Mouse (Mus musculus): ENCODE results near the gene Iffo1.
A peak's percentile ranks its signal among the peaks of the same experiment; 100 is the strongest.

The Iffo1 gene

GRCm38 (mm10) chr6:125142436-125142835, 2.6 kb upstream of the Iffo1 start:
- no peak for DNase-seq (ENCODE audit: low spot score)

GRCm38 (mm10) chr6:125143128-125143527, 1.9 kb upstream of the Iffo1 start:
- DNase-seq (ENCODE audit: low spot score): no peak

- no peak for DNase-seq (ENCODE audit: low spot score)
These were observed 1.1 kb upstream of the Iffo1 start for GRCm38 (mm10) chr6:125143904-125144303.

- DNase-seq (ENCODE audit: low spot score): peak; percentile 34
These were observed 474 bp downstream of the Iffo1 start for GRCm38 (mm10) chr6:125145479-125145951.

- DNase-seq (ENCODE audit: low spot score): no peak
These were observed 1.1 kb downstream of the Iffo1 start for GRCm38 (mm10) chr6:125146148-125146547.

DNA sequence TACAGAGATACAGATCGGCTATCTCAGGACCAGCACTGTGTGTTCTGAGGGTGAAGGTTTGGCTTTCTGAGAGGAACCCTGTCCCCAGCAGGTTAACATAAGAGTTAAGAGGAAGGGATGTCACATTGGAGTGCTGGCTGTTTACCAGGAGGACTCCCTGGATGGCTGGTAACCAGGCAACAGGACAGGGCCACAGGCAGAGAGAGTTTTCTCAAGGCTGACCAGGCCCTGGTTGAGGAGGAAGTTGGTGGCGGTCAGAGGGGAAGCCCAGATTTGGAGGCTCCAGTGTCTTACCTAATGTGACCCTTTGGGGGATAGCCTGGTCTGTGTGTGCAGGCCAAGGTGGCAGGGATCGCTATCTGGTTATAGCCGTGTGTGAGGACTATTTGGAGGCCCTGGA, 1.8 kb downstream of the Iffo1 start:
- no peak for DNase-seq (ENCODE audit: low spot score)

- no peak for DNase-seq (ENCODE audit: low spot score)
These were observed 2.3 kb downstream of the Iffo1 start for GRCm38 (mm10) chr6:125147329-125147728.

- DNase-seq (ENCODE audit: low spot score): no peak
These were observed 3.3 kb downstream of the Iffo1 start for GRCm38 (mm10) chr6:125148251-125148925.

DNA sequence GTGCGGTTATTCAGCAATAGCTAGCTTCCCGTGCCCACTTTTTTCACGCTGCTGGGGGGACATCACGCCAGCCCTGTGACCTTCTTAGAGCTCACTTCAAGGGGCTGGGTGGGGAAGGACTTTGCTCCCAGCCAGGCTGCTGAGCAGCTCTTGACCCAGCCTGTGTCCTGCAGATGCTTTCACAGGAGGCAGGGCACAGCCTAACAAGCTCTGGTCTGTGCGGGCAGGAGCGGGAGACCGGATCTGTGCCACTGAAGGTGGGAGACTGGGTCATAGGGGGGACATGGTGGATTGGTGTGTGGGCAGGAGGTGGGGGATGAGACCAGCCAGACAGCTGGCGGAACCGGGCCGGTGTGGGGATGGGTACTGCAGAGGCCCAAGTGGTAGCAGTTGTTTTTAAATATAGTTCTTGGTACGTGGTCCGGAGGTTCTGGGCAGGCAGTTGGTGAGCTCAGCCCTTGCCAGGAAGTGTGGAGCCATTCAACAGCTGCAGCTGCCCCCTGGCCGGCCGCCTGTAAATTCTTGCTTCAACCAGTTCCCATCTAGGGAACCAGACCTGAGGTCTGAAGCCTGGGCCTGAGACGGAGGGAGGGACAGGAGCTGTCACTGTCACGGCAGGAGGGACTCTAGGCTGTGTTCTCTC, 4.0 kb downstream of the Iffo1 start:
- DNase-seq (ENCODE audit: low spot score): no peak

DNA sequence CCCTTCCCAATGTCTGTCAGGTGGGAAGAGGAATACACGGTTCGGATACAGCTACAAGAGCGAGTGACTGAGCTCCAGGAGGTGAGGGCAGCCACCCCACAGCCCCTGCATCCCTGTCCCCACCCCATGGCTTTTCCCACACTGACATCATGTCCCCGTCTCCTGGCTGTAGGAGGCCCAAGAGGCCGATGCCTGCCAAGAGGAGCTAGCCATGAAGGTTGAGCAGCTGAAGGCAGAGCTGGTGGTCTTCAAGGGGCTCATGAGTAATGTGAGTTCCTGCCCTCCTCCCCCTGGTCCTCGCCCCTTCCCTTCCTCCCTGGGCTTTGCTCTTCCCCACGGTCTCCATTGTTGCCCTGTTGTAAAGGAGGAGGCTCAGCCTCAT, 4.5 kb downstream of the Iffo1 start:
- DNase-seq (ENCODE audit: low spot score): no peak

- no peak for DNase-seq (ENCODE audit: low spot score)
These were observed 7.4 kb downstream of the Iffo1 start for GRCm38 (mm10) chr6:125152212-125153017.

DNA sequence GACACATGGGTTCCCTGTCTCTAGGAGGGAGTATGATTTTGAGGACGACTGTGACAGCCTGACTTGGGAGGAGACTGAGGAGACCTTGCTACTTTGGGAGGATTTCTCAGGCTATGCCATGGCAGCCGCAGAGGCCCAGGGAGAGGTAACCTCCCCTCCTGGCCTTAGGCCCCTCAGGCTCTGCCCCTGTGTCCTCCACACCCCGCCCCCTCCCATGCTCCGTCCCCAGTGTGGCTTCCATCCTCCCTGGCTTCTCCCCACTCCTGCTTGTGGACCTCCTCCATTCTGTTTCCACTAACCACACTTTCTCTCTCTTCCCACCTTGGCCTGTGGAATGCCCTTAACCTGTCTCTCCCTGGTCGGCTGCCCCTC, 8.0 kb downstream of the Iffo1 start:
- DNase-seq (ENCODE audit: low spot score): no peak

DNA sequence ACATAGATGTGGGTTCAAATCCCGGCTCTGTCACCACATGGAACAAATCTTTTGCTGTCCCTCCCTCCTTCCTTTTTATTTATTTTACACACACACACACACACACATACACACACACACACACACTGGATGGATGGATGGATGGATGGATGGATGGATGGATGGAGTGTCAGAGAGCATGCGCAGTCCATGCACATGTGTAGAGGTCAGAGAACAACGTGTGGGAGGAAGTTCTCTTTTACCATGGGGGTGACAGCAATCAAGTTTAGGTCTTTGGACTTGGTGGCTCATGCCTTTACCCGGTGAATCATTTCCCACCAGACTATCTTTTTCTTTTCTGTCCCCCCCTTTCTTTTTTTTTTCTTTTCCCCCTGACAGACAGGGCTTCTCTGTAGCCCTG, 8.6 kb downstream of the Iffo1 start:
- DNase-seq (ENCODE audit: low spot score): no peak

- DNase-seq (ENCODE audit: low spot score): no peak
These were observed 9.5 kb downstream of the Iffo1 start for GRCm38 (mm10) chr6:125154550-125154949.

DNA sequence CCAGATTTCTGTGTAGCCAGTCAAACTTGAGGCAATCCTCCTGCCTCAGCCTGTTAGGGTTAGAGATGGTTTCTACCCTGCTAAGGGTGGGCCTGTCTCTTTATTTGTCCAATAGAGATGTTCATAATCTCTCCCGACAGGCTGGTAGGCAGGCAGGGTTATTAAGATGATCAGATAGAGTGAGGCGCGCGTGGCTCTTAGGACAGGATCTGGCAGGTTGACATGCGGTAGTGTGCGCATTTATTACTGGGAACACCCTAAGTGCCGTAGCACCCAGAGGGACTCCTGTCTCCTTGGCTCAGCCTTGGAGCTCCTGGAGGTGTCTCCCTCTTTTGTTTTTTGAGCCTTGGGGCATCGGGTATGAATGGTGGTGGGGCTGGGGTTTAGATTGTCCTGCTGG, 10.2 kb downstream of the Iffo1 start:
- DNase-seq (ENCODE audit: low spot score): no peak

DNA sequence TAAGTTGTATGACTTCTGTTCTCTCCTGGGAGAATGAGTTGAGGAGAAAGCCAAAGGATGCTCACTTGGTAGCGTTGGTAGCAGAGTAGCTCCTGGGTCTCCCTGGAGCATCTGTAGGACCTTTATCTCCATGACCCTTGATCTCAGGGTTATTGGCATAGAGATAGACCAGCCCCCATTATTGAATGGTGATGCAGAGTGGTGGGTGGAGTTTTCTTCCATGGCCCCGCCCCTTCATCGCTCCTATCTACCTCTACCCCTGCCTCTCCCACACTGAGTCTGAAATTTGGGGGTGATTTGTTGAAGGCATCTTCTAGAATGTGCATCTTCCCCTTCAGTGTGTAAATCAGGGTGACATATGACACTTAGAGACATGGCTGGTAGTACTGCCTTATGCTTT, 11.4 kb downstream of the Iffo1 start:
- no peak for DNase-seq (ENCODE audit: low spot score)

DNA sequence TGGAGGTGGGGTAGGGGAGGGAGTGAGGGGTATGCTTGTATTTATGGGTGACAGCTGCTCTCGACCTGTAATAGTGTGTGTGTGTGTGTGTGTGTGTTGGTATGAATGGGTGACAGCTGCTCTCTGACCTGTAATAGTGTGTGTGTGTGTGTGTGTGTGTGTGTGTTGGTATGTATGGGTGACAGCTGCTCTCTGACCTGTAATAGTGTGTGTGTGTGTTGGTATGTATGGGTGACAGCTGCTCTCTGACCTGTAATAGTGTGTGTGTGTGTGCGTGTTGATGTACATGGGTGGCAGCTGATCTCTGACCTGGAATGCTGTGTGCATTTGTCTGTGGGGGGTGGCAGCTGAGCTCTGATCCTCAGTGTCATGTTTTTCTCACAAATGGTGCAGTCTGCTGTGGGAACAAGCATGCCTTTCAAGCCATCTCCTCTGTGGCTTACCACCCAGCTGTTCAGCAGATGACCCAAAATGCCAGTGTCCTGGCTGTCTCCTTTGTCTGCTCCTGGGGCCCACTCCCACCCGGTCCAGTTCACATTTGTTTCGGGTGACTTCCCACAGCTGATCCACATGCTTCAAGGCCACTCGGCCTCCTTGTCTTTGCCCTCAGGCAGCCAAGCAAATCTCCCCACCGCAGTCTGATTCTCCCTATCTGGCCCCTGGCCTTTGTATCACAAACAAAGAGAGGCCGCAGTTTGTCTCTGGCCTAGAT, 12.0 kb downstream of the Iffo1 start:
- no peak for DNase-seq (ENCODE audit: low spot score)

GRCm38 (mm10) chr6:125158944-125159492, 14.0 kb downstream of the Iffo1 start:
- DNase-seq (ENCODE audit: low spot score): no peak

GRCm38 (mm10) chr6:125159773-125160557, 14.9 kb downstream of the Iffo1 start:
- DNase-seq (ENCODE audit: low spot score): no peak

DNA sequence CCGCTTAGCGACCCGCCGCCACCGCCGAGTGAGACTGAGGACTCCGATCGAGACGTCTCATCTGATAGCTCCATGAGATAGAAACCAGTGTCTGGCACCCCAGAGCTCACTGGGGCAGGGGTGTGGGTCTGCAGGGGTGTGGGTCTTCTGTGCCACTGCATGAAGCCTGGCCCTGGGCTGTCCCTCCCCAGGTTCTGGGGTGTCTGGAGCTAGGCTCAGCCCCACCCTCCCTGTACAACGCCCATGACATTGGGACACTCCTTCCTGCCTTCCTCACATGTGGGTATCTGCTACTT, 15.5 kb downstream of the Iffo1 start:
- DNase-seq (ENCODE audit: low spot score): no peak

All from c-Kit-positive CD71-positive TER-119-positive erythroid progenitor cells, embryonic 14.5 days (primary cell).